Mouse (Mus musculus): ENCODE data around the gene Cst6. TPM values are rescaled to one million over a fixed set of nuclear protein-coding genes. Genes with fewer than 3 reads are reported as not detected.

Cst6 gene
- not detected for polyA plus RNA-seq (2014; fragmentation: Illumina TruSeq; extraction: RNeasy Lipid Tissue Mini Kit (QIAGEN cat#74804); ENCODE audit: low read depth, low replicate concordance)

GRCm38 (mm10) chr19:5349502-5349873 is at the start of gene Cst6:
Gene Cst6 (minus strand): TSS chr19:5349574.

GRCm38 (mm10) chr19:5388588-5389242 is 39.3 kb upstream of the Cst6 start, which contains the start of gene Sart1:
Gene Sart1 (minus strand): TSS chr19:5388703.

GRCm38 (mm10) chr19:5367053-5367359 is 17.6 kb upstream of the Cst6 start, which contains the start of gene Banf1:
Gene Banf1 (minus strand): TSS chr19:5367168.

DNA sequence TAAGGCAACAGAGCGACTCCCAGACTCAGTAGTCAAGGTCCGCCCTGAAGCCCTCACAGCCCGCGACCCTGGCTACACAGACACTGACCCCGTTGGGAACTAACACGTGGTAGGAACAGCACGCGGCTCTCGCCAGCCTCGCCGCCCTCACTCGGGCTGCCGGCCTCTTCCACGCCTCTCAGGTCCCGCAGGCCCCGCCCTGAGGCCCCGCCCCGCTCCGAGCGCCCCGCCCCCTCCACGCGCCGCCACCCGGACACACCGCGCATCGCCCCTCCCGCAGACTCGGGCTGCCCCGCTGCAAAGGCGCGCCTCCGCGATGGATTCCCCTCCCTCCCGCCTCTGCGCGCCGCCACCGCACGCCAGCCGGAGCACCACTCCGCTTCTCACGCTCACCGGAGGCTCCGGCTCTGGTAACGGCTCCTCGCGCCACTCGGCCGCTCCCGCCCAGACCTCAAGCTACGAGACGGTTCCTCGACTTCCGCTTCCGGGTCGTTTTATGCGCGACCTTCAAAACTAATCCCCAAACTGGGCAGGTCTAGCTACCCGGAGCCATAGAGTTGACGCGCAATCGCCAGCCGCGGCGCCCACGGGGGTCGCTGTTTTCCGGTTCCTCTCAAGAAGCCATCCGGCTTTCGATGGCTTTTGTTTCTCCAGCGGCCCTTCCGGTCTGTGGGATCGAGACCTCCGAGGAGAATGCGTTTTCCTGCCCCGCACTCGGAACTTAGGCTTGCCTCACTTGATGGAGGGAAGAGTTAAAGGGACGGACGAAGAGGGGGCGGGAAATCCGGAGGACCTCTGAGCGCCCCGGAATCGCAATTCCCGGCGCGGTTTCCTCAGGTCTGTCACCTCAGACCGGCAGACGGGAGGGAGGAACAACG is 17.0 kb upstream of the Cst6 start, which contains the start of gene Eif1ad:
TSS of gene Eif1ad (plus strand) at position 567 of the 878 bp plus-strand sequence.

DNA sequence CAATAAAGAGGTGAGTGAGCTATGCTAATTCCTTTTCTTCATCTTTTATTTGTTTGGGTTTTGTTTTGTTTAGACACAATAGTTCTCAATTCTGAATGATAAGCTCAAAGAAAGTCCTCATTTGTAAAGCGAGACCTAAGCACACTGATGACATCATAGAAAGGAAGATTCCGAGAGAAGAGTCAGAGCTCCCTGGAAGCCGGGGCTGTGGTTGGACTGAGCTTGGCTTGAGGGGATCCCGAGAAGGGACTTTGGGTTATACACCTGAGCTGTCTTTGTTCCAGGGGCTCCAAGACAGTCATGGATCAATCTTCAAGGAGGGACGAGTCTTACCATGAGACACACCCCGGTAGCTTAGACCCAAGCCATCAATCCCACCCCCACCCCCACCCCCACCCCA is 13.9 kb downstream of the Cst6 start, which contains the start of gene Catsper1:
TSS of gene Catsper1 (plus strand) at position 301 of the 400 bp plus-strand sequence.

GRCm38 (mm10) chr19:5297903-5298800 is 51.2 kb downstream of the Cst6 start, which contains the start of gene Gal3st3:
Gene Gal3st3 (plus strand): TSS chr19:5298331.

DNA sequence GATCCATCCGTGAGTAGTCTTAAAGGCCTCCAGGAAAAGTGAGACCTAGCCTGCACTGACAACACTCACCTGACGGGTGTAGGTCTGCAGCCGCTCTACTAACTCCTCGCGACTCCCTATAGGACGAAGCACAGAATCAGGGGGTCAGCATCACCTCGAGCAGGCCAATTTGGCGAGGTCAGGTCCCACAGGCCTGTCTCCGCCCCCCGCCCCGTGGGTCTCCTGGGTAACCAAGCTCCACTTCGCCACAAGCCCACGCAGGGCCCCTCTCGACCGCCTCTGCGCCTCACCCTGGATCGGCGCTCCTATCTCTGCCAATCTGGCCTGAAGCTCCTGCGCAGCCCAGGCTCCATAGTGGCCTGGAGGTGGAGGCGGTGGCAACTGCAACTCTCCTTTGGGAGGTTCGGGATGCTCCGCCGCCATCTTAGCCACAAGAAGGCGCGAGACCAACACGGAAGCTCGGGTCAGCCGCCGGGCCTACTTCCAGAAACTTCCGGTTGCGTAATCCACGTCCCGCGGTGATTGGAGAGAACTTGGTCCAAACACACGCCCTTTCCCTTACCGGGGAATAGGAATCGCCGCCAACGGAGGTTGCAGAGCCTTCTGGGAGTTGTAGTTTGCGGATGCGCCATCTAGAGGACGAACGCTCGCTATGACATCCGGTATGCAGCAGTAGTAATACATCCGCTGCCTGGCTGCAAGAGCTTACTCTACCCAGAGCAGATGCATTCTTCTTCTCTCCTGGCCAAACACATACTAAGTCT is 54.2 kb downstream of the Cst6 start, which contains the start of gene Sf3b2:
TSS of gene Sf3b2 (minus strand) at position 484 of the 764 bp plus-strand sequence.

Other genes with a start within 250 kb of the Cst6 start
- gene Rab1b, start 242.5 kb downstream of the Cst6 start, polyA plus RNA-seq (2014; fragmentation: Illumina TruSeq; extraction: RNeasy Lipid Tissue Mini Kit (QIAGEN cat#74804); ENCODE audit: low read depth, low replicate concordance) = 2.5 TPM
- 1.9 TPM for gene Klc2, start 231.0 kb downstream of the Cst6 start, polyA plus RNA-seq (2014; fragmentation: Illumina TruSeq; extraction: RNeasy Lipid Tissue Mini Kit (QIAGEN cat#74804); ENCODE audit: low read depth, low replicate concordance)
- 3.7 TPM for gene Pacs1, start 76.5 kb downstream of the Cst6 start, polyA plus RNA-seq (2014; fragmentation: Illumina TruSeq; extraction: RNeasy Lipid Tissue Mini Kit (QIAGEN cat#74804); ENCODE audit: low read depth, low replicate concordance)
- gene Sf3b2, start 54.1 kb downstream of the Cst6 start, polyA plus RNA-seq (2014; fragmentation: Illumina TruSeq; extraction: RNeasy Lipid Tissue Mini Kit (QIAGEN cat#74804); ENCODE audit: low read depth, low replicate concordance) = 32.5 TPM
- not detected for gene Gal3st3, start 51.2 kb downstream of the Cst6 start, polyA plus RNA-seq (2014; fragmentation: Illumina TruSeq; extraction: RNeasy Lipid Tissue Mini Kit (QIAGEN cat#74804); ENCODE audit: low read depth, low replicate concordance)
- not detected for gene Catsper1, start 13.8 kb downstream of the Cst6 start, polyA plus RNA-seq (2014; fragmentation: Illumina TruSeq; extraction: RNeasy Lipid Tissue Mini Kit (QIAGEN cat#74804); ENCODE audit: low read depth, low replicate concordance)
- gene Eif1ad, start 17.2 kb upstream of the Cst6 start, polyA plus RNA-seq (2014; fragmentation: Illumina TruSeq; extraction: RNeasy Lipid Tissue Mini Kit (QIAGEN cat#74804); ENCODE audit: low read depth, low replicate concordance) = 13.9 TPM
- 5.5 TPM for gene Banf1, start 17.6 kb upstream of the Cst6 start, polyA plus RNA-seq (2014; fragmentation: Illumina TruSeq; extraction: RNeasy Lipid Tissue Mini Kit (QIAGEN cat#74804); ENCODE audit: low read depth, low replicate concordance)
- 2.4 TPM for gene Sart1, start 39.1 kb upstream of the Cst6 start, polyA plus RNA-seq (2014; fragmentation: Illumina TruSeq; extraction: RNeasy Lipid Tissue Mini Kit (QIAGEN cat#74804); ENCODE audit: low read depth, low replicate concordance)
- gene Tsga10ip, start 53.0 kb upstream of the Cst6 start, polyA plus RNA-seq (2014; fragmentation: Illumina TruSeq; extraction: RNeasy Lipid Tissue Mini Kit (QIAGEN cat#74804); ENCODE audit: low read depth, low replicate concordance) = not detected
- gene Drap1, start 75.4 kb upstream of the Cst6 start, polyA plus RNA-seq (2014; fragmentation: Illumina TruSeq; extraction: RNeasy Lipid Tissue Mini Kit (QIAGEN cat#74804); ENCODE audit: low read depth, low replicate concordance) = 3.1 TPM
- not detected for gene AI837181, start 75.6 kb upstream of the Cst6 start, polyA plus RNA-seq (2014; fragmentation: Illumina TruSeq; extraction: RNeasy Lipid Tissue Mini Kit (QIAGEN cat#74804); ENCODE audit: low read depth, low replicate concordance)
- not detected for gene Fosl1, start 98.0 kb upstream of the Cst6 start, polyA plus RNA-seq (2014; fragmentation: Illumina TruSeq; extraction: RNeasy Lipid Tissue Mini Kit (QIAGEN cat#74804); ENCODE audit: low read depth, low replicate concordance)
- 0.81 TPM for gene Ccdc85b, start 108.3 kb upstream of the Cst6 start, polyA plus RNA-seq (2014; fragmentation: Illumina TruSeq; extraction: RNeasy Lipid Tissue Mini Kit (QIAGEN cat#74804); ENCODE audit: low read depth, low replicate concordance)
- gene Fibp, start 111.0 kb upstream of the Cst6 start, polyA plus RNA-seq (2014; fragmentation: Illumina TruSeq; extraction: RNeasy Lipid Tissue Mini Kit (QIAGEN cat#74804); ENCODE audit: low read depth, low replicate concordance) = 3.6 TPM
- not detected for gene Ctsw, start 118.9 kb upstream of the Cst6 start, polyA plus RNA-seq (2014; fragmentation: Illumina TruSeq; extraction: RNeasy Lipid Tissue Mini Kit (QIAGEN cat#74804); ENCODE audit: low read depth, low replicate concordance)
- not detected for gene Efemp2, start 124.4 kb upstream of the Cst6 start, polyA plus RNA-seq (2014; fragmentation: Illumina TruSeq; extraction: RNeasy Lipid Tissue Mini Kit (QIAGEN cat#74804); ENCODE audit: low read depth, low replicate concordance)
- gene Mus81, start 138.8 kb upstream of the Cst6 start, polyA plus RNA-seq (2014; fragmentation: Illumina TruSeq; extraction: RNeasy Lipid Tissue Mini Kit (QIAGEN cat#74804); ENCODE audit: low read depth, low replicate concordance) = 0.69 TPM
- gene Cfl1, start 140.9 kb upstream of the Cst6 start, polyA plus RNA-seq (2014; fragmentation: Illumina TruSeq; extraction: RNeasy Lipid Tissue Mini Kit (QIAGEN cat#74804); ENCODE audit: low read depth, low replicate concordance) = 142 TPM
- not detected for gene 1700020D05Rik, start 154.2 kb upstream of the Cst6 start, polyA plus RNA-seq (2014; fragmentation: Illumina TruSeq; extraction: RNeasy Lipid Tissue Mini Kit (QIAGEN cat#74804); ENCODE audit: low read depth, low replicate concordance)
- 0.36 TPM for gene Snx32, start 161.0 kb upstream of the Cst6 start, polyA plus RNA-seq (2014; fragmentation: Illumina TruSeq; extraction: RNeasy Lipid Tissue Mini Kit (QIAGEN cat#74804); ENCODE audit: low read depth, low replicate concordance)
- gene Ovol1, start 211.1 kb upstream of the Cst6 start, polyA plus RNA-seq (2014; fragmentation: Illumina TruSeq; extraction: RNeasy Lipid Tissue Mini Kit (QIAGEN cat#74804); ENCODE audit: low read depth, low replicate concordance) = 2.4 TPM
- gene Ap5b1, start 218.5 kb upstream of the Cst6 start, polyA plus RNA-seq (2014; fragmentation: Illumina TruSeq; extraction: RNeasy Lipid Tissue Mini Kit (QIAGEN cat#74804); ENCODE audit: low read depth, low replicate concordance) = not detected